Mouse (Mus musculus) left cerebral cortex, adult 9 months (tissue): ENCODE results near the gene Gm3755.
"Not testable (repeated sequence)": the region's sequence is repeated elsewhere in the genome, so short reads cannot be mapped to it uniquely, and the experiment has no call there.

Source experiments
- DNase-seq, 2 experiments: peaks; one replicate each; pipeline ENCODE4 v3.0.0; 2022; ENCODE audit warnings: low spot score in 2 of 2

Gene Gm3755

DNA sequence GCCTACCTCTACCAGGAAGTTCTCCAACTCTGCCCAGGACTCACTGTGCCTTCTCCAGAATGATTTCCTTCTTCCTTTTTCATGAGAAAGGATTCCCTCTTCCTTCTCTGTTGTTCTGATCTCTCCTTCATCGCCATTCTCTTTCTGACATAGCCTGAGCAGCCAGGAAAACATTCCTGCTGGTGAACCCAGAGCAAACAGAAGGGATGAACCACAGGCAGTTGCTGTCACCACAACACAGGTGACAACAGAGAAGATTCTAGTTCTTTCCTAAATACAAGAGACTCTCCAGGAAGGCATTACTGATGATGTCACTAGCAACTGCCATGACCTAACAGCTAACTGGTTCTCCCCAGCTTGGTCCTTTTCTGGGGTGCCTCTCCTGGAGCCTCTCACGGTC lies at the start of gene Gm3755:
Gene Gm3755, minus strand, starts transcription at position 101 of the 400 bp plus-strand sequence.
- not testable (repeated sequence) for DNase-seq

DNA sequence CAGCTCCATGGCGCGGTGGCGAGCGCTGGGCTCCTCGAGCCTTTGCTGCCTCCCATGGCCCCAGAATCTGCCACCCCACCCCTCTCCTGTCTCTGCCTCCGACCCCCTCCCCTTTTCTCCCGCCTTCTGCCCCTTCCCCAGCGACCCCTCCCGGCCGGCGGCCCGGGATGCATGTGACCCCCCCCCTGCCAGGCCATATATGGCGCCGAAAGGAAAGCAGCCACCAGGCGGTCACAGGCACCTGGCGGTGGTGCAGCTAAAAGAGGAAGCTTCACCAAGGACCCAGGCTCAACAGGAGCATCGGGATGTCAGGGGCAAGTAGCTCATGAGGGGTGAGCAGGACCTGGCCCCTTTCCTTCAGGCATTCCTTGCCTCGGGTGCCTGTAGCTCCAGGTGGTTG lies 38.0 kb upstream of the Gm3755 start:
- DNase-seq = not testable (repeated sequence)

DNA sequence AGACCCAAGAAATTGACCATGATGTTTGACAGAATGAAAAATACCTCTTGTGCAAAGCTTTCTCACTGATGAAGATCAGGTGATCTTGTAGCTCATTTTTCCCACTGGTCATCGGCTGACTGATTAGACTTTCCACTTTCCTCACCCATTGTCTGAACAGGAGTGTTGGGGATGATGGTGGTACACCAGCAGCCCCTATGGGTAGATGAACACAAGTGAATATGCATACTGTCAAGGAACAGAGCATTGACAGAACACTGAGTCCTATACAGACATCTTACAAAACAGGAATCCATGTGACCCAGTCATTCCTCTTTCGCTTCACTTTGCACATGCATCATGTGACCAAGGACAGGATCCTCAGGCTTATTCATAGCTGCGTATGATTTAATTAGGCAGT lies 32.9 kb upstream of the Gm3755 start, which contains the start of gene Gm3752:
Gene Gm3752, minus strand, starts transcription at position 101 of the 400 bp plus-strand sequence.
- not testable (repeated sequence) for DNase-seq

DNA sequence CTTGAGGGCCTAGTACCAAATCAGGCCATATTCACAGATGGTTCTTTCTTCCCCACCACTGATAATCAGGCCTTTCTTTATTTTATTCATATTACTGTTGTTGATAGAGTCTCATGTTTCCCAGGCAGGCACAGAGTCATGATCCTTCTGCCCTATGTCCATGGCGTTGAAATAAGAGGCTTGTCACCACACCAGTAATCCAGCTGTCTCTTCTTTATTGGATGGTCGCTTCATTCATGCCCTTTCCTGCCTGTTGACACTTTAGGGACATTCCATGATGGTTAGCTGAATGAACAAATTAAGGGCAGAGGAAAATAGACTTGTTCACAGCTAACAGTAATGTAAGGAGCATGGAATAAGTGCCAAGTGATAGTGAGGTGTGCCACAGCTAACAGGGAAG lies 28.2 kb downstream of the Gm3755 start:
- DNase-seq = not testable (repeated sequence)
